Mouse (Mus musculus) fibroblast of lung, adult 2 months (primary cell): Measurements from ENCODE around the gene Gm17124.
"Not testable (repeated sequence)": the region's sequence is repeated elsewhere in the genome, so short reads cannot be mapped to it uniquely, and the experiment has no call there.

Experiments used
- DNase-seq: peaks from one replicate; pipeline ENCODE4 v3.0.0-alpha.2; 2011; ENCODE audit warnings: low read depth

Gm17124 gene

GRCm38 (mm10) chr14:42599782-42600181 lies at the start of gene Gm17124:
Gm17124 (minus strand) TSS chr14:42599882.
- not testable (repeated sequence) for DNase-seq

GRCm38 (mm10) chr14:42641817-42642216 lies 42.1 kb upstream of the Gm17124 start, which contains the start of gene Gm3633:
Gm3633 (minus strand) TSS chr14:42641917.
- not testable (repeated sequence) for DNase-seq
